Mouse (Mus musculus) macrophage (primary cell): ENCODE measurements around the gene Ormdl2. TPM values are rescaled to one million over a fixed set of nuclear protein-coding genes. Genes with fewer than 3 reads are reported as not detected.
A peak's percentile ranks its signal among the peaks of the same experiment; 100 is the strongest.

Source experiments
- H3K27ac ChIP-seq: fragments of 350-480 bp; formaldehyde crosslinking; 2 replicates; pipeline ENCODE4 v1.9.0; 2021
- H3K36me3 ChIP-seq: fragments of 350-480 bp; formaldehyde crosslinking; 2 replicates; pipeline ENCODE4 v1.9.0; 2021; ENCODE audit errors: inconsistent target
- H3K4me3 ChIP-seq: fragments of 350-480 bp; formaldehyde crosslinking; 2 replicates; pipeline ENCODE4 v1.9.0; 2021; ENCODE audit errors: inconsistent target
- H3K79me2 ChIP-seq: fragments of 350-480 bp; formaldehyde crosslinking; 2 replicates; pipeline ENCODE4 v1.9.0; 2021; ENCODE audit errors: inconsistent target
- WGBS: methylation state at CpG from one replicate; pipeline ENCODE4 v1.1.7; 2026; ENCODE audit warnings: inconsistent platforms; ENCODE audit not compliant: missing documents; 5-methylcytosine and 5-hydroxymethylcytosine counted together
- polyA plus RNA-seq: library from polyadenylated mRNA; stranded (reverse); fragments of 250-400 nt; gene quantifications from 3 replicates; pipeline ENCODE4 v1.2.4, GENCODE M21; 2018; ENCODE audit warnings: inconsistent platforms

Ormdl2 gene
- polyA plus RNA-seq, 1 experiment from 2014 or later = 42.2 TPM

GRCm38 (mm10) chr10:128793258-128793657, 28.2 kb downstream of the Ormdl2 start:
- Histone ChIP-seq H3K27ac (no peak overlapping the region), H3K4me3 (no peak overlapping the region)

GRCm38 (mm10) chr10:128792041-128792440, 29.4 kb downstream of the Ormdl2 start:
- H3K27ac ChIP-seq = no peak overlapping the region

More at GRCm38 (mm10) chr10:128793258-128793657, 28.2 kb downstream of the Ormdl2 start:
- H3K36me3 ChIP-seq = peaks cover 28% of the 10 kb centered on the region; the same call in 1 of the 2 replicates
- 80% methylated on average over 1 of the region's 1 CpGs for WGBS
- H3K79me2 ChIP-seq = peaks cover 8% of the 10 kb centered on the region; the same call in 1 of the 2 replicates

GRCm38 (mm10) chr10:128790398-128791124, 30.9 kb downstream of the Ormdl2 start, which contains the start of gene Mmp19:
Gene Mmp19 (plus strand): TSS chr10:128790910.
- Histone ChIP-seq H3K36me3 (peaks cover 10% of the 10 kb centered on the region; the same call in 1 of the 2 replicates), H3K27ac (peak within 1 kb of the TSS; percentile 55), H3K4me3 (peak within 1 kb of the TSS; percentile 38), H3K79me2 (peaks cover 8% of the 10 kb centered on the region; the same call in 1 of the 2 replicates)
- 70% methylated on average over 7 of the region's 7 CpGs for WGBS

More at GRCm38 (mm10) chr10:128792041-128792440, 29.4 kb downstream of the Ormdl2 start:
- Histone ChIP-seq H3K36me3 (peaks cover 19% of the 10 kb centered on the region; the same call in 1 of the 2 replicates), H3K4me3 (no peak overlapping the region), H3K79me2 (peaks cover 8% of the 10 kb centered on the region; the same call in 1 of the 2 replicates)

GRCm38 (mm10) chr10:128780200-128780599, 41.2 kb downstream of the Ormdl2 start:
- Histone ChIP-seq H3K4me3 (no peak overlapping the region), H3K79me2 (no peaks in the 10 kb centered on the region), H3K27ac (peak overlapping the region; percentile 89), H3K36me3 (no peaks in the 10 kb centered on the region)
- 0% methylated on average over 1 of the region's 1 CpGs for WGBS

GRCm38 (mm10) chr10:128779011-128779795, 42.2 kb downstream of the Ormdl2 start:
- peak overlapping the region; percentile 89 for H3K27ac ChIP-seq

GRCm38 (mm10) chr10:128778441-128778840, 43.0 kb downstream of the Ormdl2 start:
- no peak overlapping the region for H3K4me3 ChIP-seq
- no peaks in the 10 kb centered on the region for H3K36me3 ChIP-seq
- WGBS = 100% methylated on average over 2 of the region's 2 CpGs
- no peaks in the 10 kb centered on the region for H3K79me2 ChIP-seq
- peak overlapping the region; percentile 89 for H3K27ac ChIP-seq

More at GRCm38 (mm10) chr10:128779011-128779795, 42.2 kb downstream of the Ormdl2 start:
- no peaks in the 10 kb centered on the region for H3K36me3 ChIP-seq
- 9% methylated on average over 8 of the region's 8 CpGs for WGBS
- no peaks in the 10 kb centered on the region for H3K79me2 ChIP-seq
- H3K4me3 ChIP-seq = no peak overlapping the region

- Histone ChIP-seq H3K27ac (no peak overlapping the region), H3K79me2 (no peaks in the 10 kb centered on the region), H3K36me3 (no peaks in the 10 kb centered on the region), H3K4me3 (no peak overlapping the region)
- 27% methylated on average over 5 of the region's 5 CpGs for WGBS
Observed at GRCm38 (mm10) chr10:128773685-128774084, 47.8 kb downstream of the Ormdl2 start.

GRCm38 (mm10) chr10:128772895-128773294, 48.5 kb downstream of the Ormdl2 start:
- H3K79me2 ChIP-seq = no peaks in the 10 kb centered on the region
- no peaks in the 10 kb centered on the region for H3K36me3 ChIP-seq
- H3K4me3 ChIP-seq = no peak overlapping the region
- WGBS = 90% methylated on average over 1 of the region's 2 CpGs
- no peak overlapping the region for H3K27ac ChIP-seq

Other genes with a start within 250 kb of the Ormdl2 start
- 1.2 to 1.7 TPM (median 1.4 TPM) in 3 replicates for gene Erbb3, start 232.0 kb downstream of the Ormdl2 start, polyA plus RNA-seq
- gene Rps26, start 194.9 kb downstream of the Ormdl2 start, polyA plus RNA-seq = 865 to 1,089 TPM (median 951 TPM) in 3 replicates
- gene Ikzf4, start 175.7 kb downstream of the Ormdl2 start, polyA plus RNA-seq = not detected in 3 replicates
- gene Suox, start 147.6 kb downstream of the Ormdl2 start, polyA plus RNA-seq = 2.9 to 4.7 TPM (median 4.4 TPM) in 3 replicates
- gene Rab5b, start 125.4 kb downstream of the Ormdl2 start, polyA plus RNA-seq = 97.5 to 143 TPM (median 120 TPM) in 3 replicates
- 0.29 to 0.67 TPM (median 0.53 TPM) in 3 replicates for gene Pmel, start 117.5 kb downstream of the Ormdl2 start, polyA plus RNA-seq
- 13.4 to 29.6 TPM (median 22.8 TPM) in 3 replicates for gene Cdk2, start 116.6 kb downstream of the Ormdl2 start, polyA plus RNA-seq
- gene Dgka, start 76.8 kb downstream of the Ormdl2 start, polyA plus RNA-seq = 3.4 to 9.7 TPM (median 7.0 TPM) in 3 replicates
- gene Pym1, start 73.8 kb downstream of the Ormdl2 start, polyA plus RNA-seq = 23.3 to 27.6 TPM (median 27.0 TPM) in 3 replicates
- gene Mmp19, start 30.7 kb downstream of the Ormdl2 start, polyA plus RNA-seq = 18.7 to 24.6 TPM (median 21.3 TPM) in 3 replicates
- 42.1 to 51.3 TPM (median 44.5 TPM) in 3 replicates for gene Dnajc14, start 17.6 kb downstream of the Ormdl2 start, polyA plus RNA-seq
- 6.9 to 10.4 TPM (median 9.0 TPM) in 3 replicates for gene Tmem198b, start 17.3 kb downstream of the Ormdl2 start, polyA plus RNA-seq
- 69.5 to 146 TPM (median 84.3 TPM) in 3 replicates for gene Sarnp, start 4.3 kb downstream of the Ormdl2 start, polyA plus RNA-seq
- gene Gdf11, start 70.1 kb upstream of the Ormdl2 start, polyA plus RNA-seq = 0.03 TPM in 1 of 3 replicates, not detected in the others
- gene Cd63, start 79.3 kb upstream of the Ormdl2 start, polyA plus RNA-seq = 1,227 to 1,611 TPM (median 1,544 TPM) in 3 replicates
- 0.53 to 1.3 TPM (median 0.92 TPM) in 3 replicates for gene Rdh5, start 101.2 kb upstream of the Ormdl2 start, polyA plus RNA-seq
- 77.8 to 126 TPM (median 124 TPM) in 3 replicates for gene Bloc1s1, start 102.4 kb upstream of the Ormdl2 start, polyA plus RNA-seq
- gene Itga7, start 112.2 kb upstream of the Ormdl2 start, polyA plus RNA-seq = not detected in 3 replicates
- gene Mettl7b, start 139.3 kb upstream of the Ormdl2 start, polyA plus RNA-seq = not detected in 3 replicates
- gene Olfr9, start 167.8 kb upstream of the Ormdl2 start, polyA plus RNA-seq = not detected in 3 replicates
- gene Olfr763, start 189.1 kb upstream of the Ormdl2 start, polyA plus RNA-seq = not detected in 3 replicates
- not detected in 3 replicates for gene Olfr764-ps1, start 218.3 kb upstream of the Ormdl2 start, polyA plus RNA-seq
- gene Olfr765, start 228.4 kb upstream of the Ormdl2 start, polyA plus RNA-seq = not detected in 3 replicates
- not detected in 3 replicates for gene Olfr766-ps1, start 247.3 kb upstream of the Ormdl2 start, polyA plus RNA-seq